Mouse (Mus musculus): ENCODE results near the gene Mospd3. TPM values are rescaled to one million over a fixed set of nuclear protein-coding genes. Genes with fewer than 3 reads are reported as not detected.
A peak's percentile ranks its signal among the peaks of the same experiment; 100 is the strongest.

Mospd3 gene
- 7.8 and 12.9 TPM in 2 replicates for total RNA-seq (2012; rRNA removed)

DNA sequence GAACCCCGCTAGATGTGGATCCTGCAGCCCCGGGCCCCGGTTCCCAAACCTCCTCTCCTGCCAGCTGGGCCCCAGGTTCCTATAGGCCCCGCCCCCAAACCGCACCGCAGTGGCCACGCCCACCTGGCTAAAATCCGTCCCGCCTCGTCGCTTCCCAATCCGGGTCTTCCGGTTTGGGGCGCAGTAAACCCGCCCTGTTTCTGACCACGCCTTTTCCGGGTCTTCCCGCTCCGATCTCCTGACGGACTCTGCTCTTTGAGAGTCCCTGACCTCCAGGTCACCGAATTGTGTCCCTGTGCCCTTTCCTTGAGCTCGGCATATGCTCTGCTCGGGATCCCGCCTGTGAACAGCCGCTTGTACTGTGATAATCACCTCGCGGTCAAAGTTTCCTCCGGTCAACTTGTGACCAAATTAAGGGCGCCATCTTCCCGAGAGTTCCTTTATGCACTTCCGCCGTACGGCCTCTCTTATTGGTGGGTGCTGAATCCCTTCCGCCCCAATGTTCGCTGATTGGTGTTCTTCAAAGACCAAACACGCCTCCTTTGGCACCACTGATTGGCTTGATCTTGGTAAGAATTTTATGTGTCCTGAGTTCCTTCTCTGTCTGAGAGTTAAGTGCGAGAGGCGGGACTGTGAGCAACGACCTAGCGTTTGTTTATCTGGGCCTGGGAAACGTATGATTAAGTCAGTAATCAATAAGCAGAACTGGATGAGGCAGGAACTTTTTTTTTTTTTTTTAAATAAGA, at the start of gene Mospd3:
Gene Mospd3 (minus strand): TSS at position 440 of the 746 bp plus-strand sequence.
- in situ Hi-C loops (cut with MboI; ENCODE audit: low sequenced_read_pairs in 2 of 2, unreplicated experiment in 2 of 2) = no loop called here
- H3K36me3 ChIP-seq (ENCODE audit: control insufficient read depth, insufficient read depth, low read length, poor library complexity, severe bottlenecking) = peaks cover 14% of the 10 kb centered on the region
- peak; percentile 97 for DNase-seq (ENCODE audit: low read depth, low spot score)
- H3K4me3 ChIP-seq (ENCODE audit: insufficient read depth in 1 of 2, low read depth in 1 of 2, low read length in 2 of 2, poor library complexity in 1 of 2, severe bottlenecking in 1 of 2) = peak within 1 kb of the TSS; percentile 99
- H3K9ac ChIP-seq (ENCODE audit: insufficient read depth, low read depth, low read length, poor library complexity, severe bottlenecking) = peak within 1 kb of the TSS; percentile 100
- H3K4me1 ChIP-seq (ENCODE audit: control insufficient read depth in 2 of 2, insufficient read depth in 2 of 2, low read length in 2 of 2, poor library complexity in 1 of 2) = peaks cover 0 to 14% of the 10 kb centered on the region in 2 experiments; a peak in 2 of 4 replicates
- no peaks in the 10 kb centered on the region for H3K9me3 ChIP-seq (ENCODE audit: control insufficient read depth, insufficient read depth, low read depth, low read length)
- H3K27ac ChIP-seq (ENCODE audit: insufficient read depth, low read depth, low read length, poor library complexity, severe bottlenecking) = peak within 1 kb of the TSS; percentile 99
- TF ChIP-seq CHD2 (IDR thresholded peaks at IDR 0.05; ENCODE audit: low read depth, low read length) (peak; percentile 85), MAFK (IDR thresholded peaks at IDR 0.05; ENCODE audit: insufficient read depth, low read depth, low read length) (no peak), HCFC1 (IDR thresholded peaks at IDR 0.05; ENCODE audit: borderline replicate concordance, insufficient read depth, low read length) (peak; percentile 77)

DNA sequence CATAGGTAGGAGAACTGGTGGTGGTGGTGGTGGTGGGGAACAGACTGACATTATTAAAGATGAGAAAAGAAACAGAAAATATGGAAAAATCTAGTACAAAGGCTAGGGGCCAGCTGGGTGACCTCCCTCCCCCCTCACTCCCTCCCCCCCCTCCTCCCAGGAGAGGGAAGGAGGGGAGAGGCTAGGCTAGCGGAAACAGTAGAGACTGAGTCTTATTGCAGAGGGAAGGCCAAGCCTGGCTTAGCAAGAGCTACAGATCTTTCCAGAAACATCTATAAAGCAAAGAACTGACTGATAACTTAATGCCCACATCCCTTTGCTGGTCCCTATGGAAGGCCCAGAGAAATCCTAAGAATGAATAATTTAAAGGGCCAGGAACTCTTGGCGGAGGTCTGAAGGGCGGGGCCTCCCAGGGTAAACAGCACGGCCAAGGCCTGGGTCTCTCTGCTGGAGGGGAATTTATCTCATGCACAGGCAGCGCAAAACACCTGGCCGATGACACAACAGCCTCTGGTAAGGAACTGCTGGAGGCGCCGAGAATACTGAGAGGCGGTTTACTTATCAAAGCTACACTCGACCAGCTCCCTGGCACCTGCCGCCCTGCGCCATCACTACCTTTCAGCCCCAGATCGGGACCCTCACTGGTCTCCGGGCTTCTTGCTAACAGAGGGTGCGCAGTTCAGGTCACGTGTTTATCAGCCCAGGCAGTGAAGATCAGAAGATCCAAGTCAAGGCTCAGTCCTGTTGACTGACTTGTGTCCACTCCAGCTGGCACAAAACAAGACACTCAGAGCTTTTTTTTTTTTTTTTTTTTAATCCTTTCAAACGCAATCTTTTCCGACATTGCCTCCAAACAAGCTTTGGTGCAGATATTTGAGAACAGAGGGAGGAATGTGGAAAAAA, 49.1 kb upstream of the Mospd3 start:
- peaks cover 19% of the 10 kb centered on the region for H3K36me3 ChIP-seq (ENCODE audit: control insufficient read depth, insufficient read depth, low read length, poor library complexity, severe bottlenecking)
- H3K9ac ChIP-seq (ENCODE audit: insufficient read depth, low read depth, low read length, poor library complexity, severe bottlenecking) = peak overlapping the region; percentile 57
- H3K9me3 ChIP-seq (ENCODE audit: control insufficient read depth, insufficient read depth, low read depth, low read length) = no peaks in the 10 kb centered on the region
- peaks cover 2 to 12% of the 10 kb centered on the region in 2 experiments; a peak in 2 of 4 replicates for H3K4me1 ChIP-seq (ENCODE audit: control insufficient read depth in 2 of 2, insufficient read depth in 2 of 2, low read length in 2 of 2, poor library complexity in 1 of 2)
- no peak for TF ChIP-seq ZC3H11A (IDR thresholded peaks at IDR 0.05; ENCODE audit: borderline replicate concordance, low read depth, low read length)
- no peak for TF ChIP-seq CHD2 (IDR thresholded peaks at IDR 0.05; ENCODE audit: low read depth, low read length)
- no peak for TF ChIP-seq HCFC1 (IDR thresholded peaks at IDR 0.05; ENCODE audit: borderline replicate concordance, insufficient read depth, low read length)
- TF ChIP-seq ZNF384 (IDR thresholded peaks at IDR 0.05; ENCODE audit: low read depth, low read length) = peak; percentile 85
- no peak for TF ChIP-seq MAFK (IDR thresholded peaks at IDR 0.05; ENCODE audit: insufficient read depth, low read depth, low read length)
- H3K27ac ChIP-seq (ENCODE audit: insufficient read depth, low read depth, low read length, poor library complexity, severe bottlenecking) = peak overlapping the region; percentile 12; the same call in 1 of the 2 replicates
- in situ Hi-C loops (cut with MboI; ENCODE audit: low sequenced_read_pairs in 2 of 2, unreplicated experiment in 2 of 2) = loop anchor here in 1 of 2 experiments (10.0 kb wide), 1 partner anchor 115 kb away; no protein-coding TSS in a partner anchor
- no peak for DNase-seq (ENCODE audit: low read depth, low spot score)
- peak overlapping the region; percentile 36 to 56 for H3K4me3 ChIP-seq (ENCODE audit: insufficient read depth in 1 of 2, low read depth in 1 of 2, low read length in 2 of 2, poor library complexity in 1 of 2, severe bottlenecking in 1 of 2)

DNA sequence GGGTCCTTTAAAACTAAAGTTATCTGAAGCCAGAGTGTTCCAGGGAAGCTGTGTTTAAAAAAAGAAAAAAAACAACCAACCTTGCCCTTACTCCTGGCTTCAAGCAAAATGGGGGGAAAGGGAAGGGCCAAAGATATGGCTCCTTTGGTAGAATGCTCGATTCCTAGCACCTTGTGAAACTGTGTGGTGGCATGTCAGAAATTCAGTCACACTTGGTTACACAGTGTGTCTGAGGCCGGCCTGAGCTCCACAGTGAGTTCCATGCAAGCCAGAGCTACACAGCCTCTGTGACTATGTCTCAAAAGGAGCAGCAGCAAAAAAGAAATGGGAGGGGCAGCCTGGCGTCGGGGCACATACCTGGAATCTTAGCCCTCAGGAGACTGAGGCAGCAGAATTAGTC, 48.4 kb upstream of the Mospd3 start:
- Histone ChIP-seq H3K9ac (ENCODE audit: insufficient read depth, low read depth, low read length, poor library complexity, severe bottlenecking) (no peak overlapping the region), H3K36me3 (ENCODE audit: control insufficient read depth, insufficient read depth, low read length, poor library complexity, severe bottlenecking) (peaks cover 19% of the 10 kb centered on the region), H3K4me1 (ENCODE audit: control insufficient read depth in 2 of 2, insufficient read depth in 2 of 2, low read length in 2 of 2, poor library complexity in 1 of 2) (peaks cover 2 to 15% of the 10 kb centered on the region in 2 experiments; a peak in 2 of 4 replicates), H3K9me3 (ENCODE audit: control insufficient read depth, insufficient read depth, low read depth, low read length) (no peaks in the 10 kb centered on the region), H3K27ac (ENCODE audit: insufficient read depth, low read depth, low read length, poor library complexity, severe bottlenecking) (no peak overlapping the region), H3K4me3 (ENCODE audit: insufficient read depth in 1 of 2, low read depth in 1 of 2, low read length in 2 of 2, poor library complexity in 1 of 2, severe bottlenecking in 1 of 2) (no peak overlapping the region)
- in situ Hi-C loops (cut with MboI; ENCODE audit: low sequenced_read_pairs in 2 of 2, unreplicated experiment in 2 of 2) = no loop called here
- TF ChIP-seq MAFK (IDR thresholded peaks at IDR 0.05; ENCODE audit: insufficient read depth, low read depth, low read length) (no peak), ZC3H11A (IDR thresholded peaks at IDR 0.05; ENCODE audit: borderline replicate concordance, low read depth, low read length) (no peak), ZNF384 (IDR thresholded peaks at IDR 0.05; ENCODE audit: low read depth, low read length) (no peak), CHD2 (IDR thresholded peaks at IDR 0.05; ENCODE audit: low read depth, low read length) (no peak), HCFC1 (IDR thresholded peaks at IDR 0.05; ENCODE audit: borderline replicate concordance, insufficient read depth, low read length) (no peak)
- DNase-seq (ENCODE audit: low read depth, low spot score) = no peak

DNA sequence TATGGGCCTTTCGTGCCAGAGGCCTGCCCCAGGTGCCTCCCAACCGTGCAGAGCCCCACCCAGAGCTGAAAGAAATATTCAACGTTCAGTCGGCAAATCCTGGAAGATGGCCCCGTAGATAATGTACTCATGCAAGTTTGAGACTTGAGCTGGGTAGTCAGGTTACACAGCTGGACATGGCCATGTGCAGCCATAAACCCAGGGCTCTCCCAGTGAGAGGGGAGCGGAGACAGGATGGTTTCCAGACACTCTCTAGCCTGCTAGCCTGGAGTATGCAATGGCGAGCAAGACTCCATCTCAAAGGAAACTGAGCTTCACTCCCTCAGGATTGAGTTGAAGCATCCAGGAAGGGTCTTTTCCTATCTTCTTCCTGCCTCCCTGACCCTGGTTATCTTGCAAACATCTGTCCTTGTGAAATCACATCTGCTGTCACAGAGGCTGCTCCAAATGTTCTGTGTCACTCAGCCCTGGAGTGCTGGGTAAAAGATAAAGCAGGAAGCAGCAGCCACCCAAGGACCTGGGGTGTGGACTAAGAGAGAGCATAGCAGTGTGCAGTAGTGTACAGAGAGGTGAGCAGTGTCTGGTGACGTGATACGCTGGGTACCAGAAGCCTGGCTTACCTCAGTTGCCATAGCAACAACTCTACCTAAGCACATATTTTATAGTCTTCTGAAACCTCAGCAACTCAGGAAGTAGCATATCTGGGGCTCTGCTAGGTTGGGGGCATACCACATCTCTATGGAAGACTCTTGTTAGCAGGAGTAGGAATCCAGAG, 47.2 kb upstream of the Mospd3 start:
- H3K4me1 ChIP-seq (ENCODE audit: control insufficient read depth in 2 of 2, insufficient read depth in 2 of 2, low read length in 2 of 2, poor library complexity in 1 of 2) = peaks cover 2 to 18% of the 10 kb centered on the region in 2 experiments; a peak in 2 of 4 replicates
- no peak overlapping the region for H3K9ac ChIP-seq (ENCODE audit: insufficient read depth, low read depth, low read length, poor library complexity, severe bottlenecking)
- no peak for DNase-seq (ENCODE audit: low read depth, low spot score)
- TF ChIP-seq HCFC1 (IDR thresholded peaks at IDR 0.05; ENCODE audit: borderline replicate concordance, insufficient read depth, low read length) (no peak), MAFK (IDR thresholded peaks at IDR 0.05; ENCODE audit: insufficient read depth, low read depth, low read length) (no peak), ZC3H11A (IDR thresholded peaks at IDR 0.05; ENCODE audit: borderline replicate concordance, low read depth, low read length) (no peak), CHD2 (IDR thresholded peaks at IDR 0.05; ENCODE audit: low read depth, low read length) (no peak), ZNF384 (IDR thresholded peaks at IDR 0.05; ENCODE audit: low read depth, low read length) (no peak)
- peaks cover 12% of the 10 kb centered on the region for H3K36me3 ChIP-seq (ENCODE audit: control insufficient read depth, insufficient read depth, low read length, poor library complexity, severe bottlenecking)
- H3K4me3 ChIP-seq (ENCODE audit: insufficient read depth in 1 of 2, low read depth in 1 of 2, low read length in 2 of 2, poor library complexity in 1 of 2, severe bottlenecking in 1 of 2) = no peak overlapping the region
- in situ Hi-C loops (cut with MboI; ENCODE audit: low sequenced_read_pairs in 2 of 2, unreplicated experiment in 2 of 2) = no loop called here
- no peak overlapping the region for H3K27ac ChIP-seq (ENCODE audit: insufficient read depth, low read depth, low read length, poor library complexity, severe bottlenecking)
- no peaks in the 10 kb centered on the region for H3K9me3 ChIP-seq (ENCODE audit: control insufficient read depth, insufficient read depth, low read depth, low read length)

All from ES-E14 (cell line).